Mouse (Mus musculus): ENCODE measurements at regions not wholly inside any gene's neighbourhood (a gene's known extent, or its start where the extent isn't known, plus 50 kb on each side); places are given as distances from the start of the nearest gene placed in this dataset.

GRCm38 (mm10) chr3:14952169-14952729, 66.2 kb downstream of the Car2 start:
- DNase-seq: no peak

DNA sequence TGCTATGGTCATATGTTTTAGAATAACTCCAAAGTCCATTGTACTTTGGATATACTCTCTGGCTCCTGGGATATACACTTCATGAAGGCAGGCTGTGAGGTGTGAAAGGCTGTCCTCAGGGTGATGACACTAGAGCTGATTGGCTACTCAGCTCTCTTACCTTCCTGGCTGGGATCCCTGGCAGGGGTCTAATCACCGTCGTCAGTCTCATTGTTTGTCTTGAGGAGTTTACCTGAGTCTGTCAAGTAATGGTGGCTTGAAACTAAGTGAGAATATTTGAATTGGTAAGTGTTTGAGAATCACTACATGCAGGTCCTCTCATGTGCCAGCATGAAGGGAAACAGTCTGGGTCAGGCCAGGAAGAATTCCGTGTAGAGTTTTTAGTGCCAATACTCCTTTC, 66.9 kb downstream of the Car2 start:
- no peak for DNase-seq

GRCm38 (mm10) chr3:14957481-14957880, 71.4 kb downstream of the Car2 start:
- DNase-seq: no peak

GRCm38 (mm10) chr3:14958277-14958676, 72.2 kb downstream of the Car2 start:
- DNase-seq: no peak

- DNase-seq: no peak
Observed at GRCm38 (mm10) chr3:14959586-14959985, 73.5 kb downstream of the Car2 start.

- DNase-seq: no peak
Observed at GRCm38 (mm10) chr3:14964795-14965194, 78.7 kb downstream of the Car2 start.

GRCm38 (mm10) chr3:14965438-14966044, 79.5 kb downstream of the Car2 start:
- DNase-seq: no peak

DNA sequence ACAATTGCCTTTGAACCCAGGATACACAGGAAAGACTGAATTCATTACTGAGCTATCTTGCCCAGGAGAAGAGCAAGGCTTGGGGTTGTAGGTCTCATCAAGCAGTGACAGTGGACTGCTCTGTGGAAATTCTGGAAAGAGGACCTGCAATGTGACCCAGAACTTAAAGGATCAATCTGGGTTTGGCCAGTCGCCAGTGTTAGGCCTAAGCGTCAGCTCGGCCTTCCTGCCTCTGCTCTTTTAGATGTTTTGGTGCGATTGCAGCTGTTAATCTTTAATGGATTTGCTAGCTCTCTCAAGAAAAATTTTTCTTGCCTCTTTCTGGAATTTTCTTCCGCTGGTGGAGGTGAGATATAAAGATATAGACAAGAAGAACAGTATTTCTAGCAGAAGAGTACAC, 81.2 kb downstream of the Car2 start:
- DNase-seq: no peak

GRCm38 (mm10) chr3:14968345-14968744, 82.3 kb downstream of the Car2 start:
- no peak for DNase-seq

- no peak for DNase-seq
Observed at GRCm38 (mm10) chr3:14969698-14970097, 83.6 kb downstream of the Car2 start.

DNA sequence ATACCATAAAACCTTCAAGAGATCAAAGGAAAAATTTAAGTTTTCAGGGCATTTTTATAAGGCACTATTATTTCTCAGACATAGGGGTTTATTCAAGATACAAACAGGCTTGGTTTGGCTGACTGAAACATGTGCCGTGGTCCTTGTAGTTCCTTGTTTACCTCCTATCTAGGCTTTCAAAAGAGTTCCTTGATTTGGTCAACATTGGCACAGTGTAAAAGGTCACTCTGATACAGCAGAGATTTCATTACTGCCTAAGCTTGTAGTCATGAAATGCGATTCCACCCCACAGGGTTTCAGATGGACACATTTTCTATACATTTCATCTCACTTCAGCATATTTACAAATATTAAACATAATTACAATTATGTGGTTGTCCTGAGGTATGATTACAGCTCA, 85.6 kb downstream of the Car2 start:
- DNase-seq: no peak

GRCm38 (mm10) chr3:14974758-14975157, 88.7 kb downstream of the Car2 start:
- no peak for DNase-seq

DNA sequence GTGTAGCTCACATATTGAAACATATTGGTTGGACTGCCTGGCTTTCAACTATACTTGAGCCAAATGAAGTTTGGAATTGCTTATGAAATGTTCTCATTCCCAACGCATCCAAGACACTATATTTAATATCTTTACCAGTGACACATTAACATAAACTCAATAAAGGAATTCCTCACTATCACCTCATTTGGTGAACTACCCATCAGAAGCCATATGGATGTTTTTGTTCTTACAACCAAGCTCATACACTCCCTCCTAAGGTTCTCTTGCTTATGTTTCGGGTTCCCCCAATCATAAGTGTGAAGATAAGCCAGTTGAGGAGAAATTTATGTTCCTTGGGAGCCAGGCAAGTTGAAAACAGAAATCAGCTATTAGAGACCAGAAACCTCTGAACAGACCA, 89.1 kb downstream of the Car2 start:
- DNase-seq: no peak

- DNase-seq: no peak
Observed at GRCm38 (mm10) chr3:14979116-14979613, 93.1 kb downstream of the Car2 start.

DNA sequence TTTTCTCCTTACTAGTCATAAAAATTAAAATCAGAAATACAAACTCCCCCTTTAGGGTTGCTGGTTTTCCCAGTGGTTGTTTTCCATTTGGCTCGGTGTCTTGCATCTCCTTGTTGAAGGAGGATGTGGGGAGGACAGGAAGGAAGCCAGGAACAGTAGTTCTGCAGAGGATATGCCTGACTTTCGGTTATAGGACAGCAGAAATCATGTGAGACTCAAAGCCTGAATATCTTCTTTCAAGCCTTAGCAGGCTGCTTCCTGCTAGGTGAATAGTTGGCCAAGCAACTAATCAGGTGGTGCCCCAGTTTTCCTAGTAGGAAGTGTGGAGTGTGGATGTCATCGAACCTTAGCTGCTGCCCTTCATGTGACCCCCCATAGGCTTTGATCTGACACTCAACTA, 103.6 kb downstream of the Car2 start:
- DNase-seq: no peak

GRCm38 (mm10) chr3:14993936-14994335, 107.9 kb downstream of the Car2 start:
- no peak for DNase-seq

- no peak for DNase-seq
Observed at GRCm38 (mm10) chr3:14997241-14997640, 111.2 kb downstream of the Car2 start.

GRCm38 (mm10) chr3:14998521-14998920, 112.4 kb downstream of the Car2 start:
- no peak for DNase-seq

GRCm38 (mm10) chr3:14999411-14999810, 113.3 kb downstream of the Car2 start:
- DNase-seq: no peak

- no peak for DNase-seq
Observed at GRCm38 (mm10) chr3:14999914-15000313, 113.8 kb downstream of the Car2 start.

DNA sequence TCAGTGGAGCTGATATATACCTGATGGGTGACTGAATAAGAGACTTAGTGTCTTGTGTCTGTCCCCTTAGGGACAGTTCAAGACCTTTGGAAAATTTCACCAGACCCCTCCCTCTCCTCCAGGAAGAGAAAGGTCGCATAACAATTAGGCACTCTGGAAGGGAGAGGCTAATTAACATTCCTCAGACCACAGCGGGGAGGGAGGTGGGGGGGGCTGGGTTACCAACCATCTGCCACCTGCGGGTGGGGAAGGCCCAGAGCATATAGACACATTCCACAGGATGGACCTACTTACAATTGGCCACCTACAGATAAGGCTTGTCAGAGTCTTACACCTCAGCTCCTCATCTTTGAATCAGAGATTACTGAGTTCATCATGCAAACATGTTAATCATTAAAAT, 114.6 kb downstream of the Car2 start:
- DNase-seq: no peak

- DNase-seq: no peak
Observed at GRCm38 (mm10) chr3:15007821-15008220, 121.7 kb downstream of the Car2 start.

DNA sequence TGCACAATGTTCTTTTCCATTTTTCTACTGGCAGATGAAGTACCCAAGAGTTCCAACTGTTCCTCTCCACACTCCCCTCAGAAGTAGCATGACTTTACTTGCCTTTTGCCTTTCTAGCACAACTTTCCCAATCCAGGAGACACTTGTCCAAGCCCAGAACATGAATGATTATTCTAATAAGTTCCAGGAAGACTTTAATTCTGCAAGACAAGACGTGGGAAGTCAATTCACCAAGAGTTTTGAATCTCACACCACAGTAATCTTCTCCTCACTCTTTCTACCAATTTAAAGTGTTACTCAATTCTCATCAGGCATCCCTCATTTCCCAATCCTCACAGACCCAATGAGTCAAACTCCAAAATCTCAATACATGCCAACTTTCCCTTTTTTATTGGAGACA, 122.4 kb downstream of the Car2 start:
- no peak for DNase-seq

GRCm38 (mm10) chr3:15009747-15010146, 123.7 kb downstream of the Car2 start:
- DNase-seq: no peak
